In genomic region chr3:119947126-119947525, GRCm38 (mm10) we compare ENCODE assay signal across 14 mouse cellular contexts.
A peak's percentile ranks its signal among the peaks of the same experiment; 100 is the strongest.
DNase-seq lines count a peak whose midpoint lies in the region; ATAC-seq and TF ChIP-seq lines count a peak whose summit lies in the region.
"Had no signal": no experiment of that assay in that cellular context is flagged by ENCODE, and none has a peak within 500 bp of the region (broad histone marks: within the 10 kb centered on the region; RNA-seq: fewer than 3 reads in every experiment).

No protein-coding gene starts in this region.

- no peak for DNase-seq in kidney, postnatal 10 days
- peak; percentile 89 for DNase-seq in brain, embryonic 14.5 days (ENCODE audit: low read depth)
- DNase-seq in hindbrain, embryonic 11.5 days (ENCODE audit: low spot score) = peak; percentile 46
- DNase-seq in neural tube, embryonic 11.5 days (ENCODE audit: low spot score) = no peak
- no peak for DNase-seq in spleen, adult 12 weeks (ENCODE audit: low spot score)
- no peak for DNase-seq in heart, postnatal 14 days
- no peak for DNase-seq in testis, postnatal 14 days (ENCODE audit: low spot score)
- DNase-seq: adrenal gland, adult 2 months; cerebellum, postnatal 14 days; lung, postnatal 10 days; spleen, adult 18-20 months; thymus, adult 18-20 months had no signal

- 43% methylated on average over 4 of the region's 4 CpGs for WGBS in kidney, embryonic 15.5 days
- 23% methylated on average over 4 of the region's 4 CpGs for WGBS in hindbrain, embryonic 11.5 days
- WGBS in neural tube, embryonic 11.5 days = 35% methylated on average over 4 of the region's 4 CpGs

- no peaks in the 10 kb centered on the region for H3K9me3 ChIP-seq in kidney, embryonic 15.5 days (replicated peaks)
- H3K9me3 ChIP-seq in hindbrain, embryonic 11.5 days (ENCODE audit: control insufficient read depth, low read length) = no peaks in the 10 kb centered on the region
- H3K9me3 ChIP-seq in neural tube, embryonic 11.5 days (ENCODE audit: control insufficient read depth, low read length) = no peaks in the 10 kb centered on the region
- H3K9me3 ChIP-seq: liver, embryonic 12.5 days had no signal

- H3K4me2 ChIP-seq in kidney, embryonic 15.5 days = no peak overlapping the region
- no peak overlapping the region for H3K4me2 ChIP-seq in hindbrain, embryonic 11.5 days (replicated peaks; ENCODE audit: low read depth, low read length)
- no peak overlapping the region for H3K4me2 ChIP-seq in neural tube, embryonic 11.5 days (ENCODE audit: low read depth)
- H3K4me2 ChIP-seq: liver, embryonic 12.5 days had no signal

- H3K27me3 ChIP-seq in kidney, embryonic 15.5 days = 0 out of 2 replicates have a peak, but pooled peaks cover 5% of the 10 kb centered on the region
- H3K27me3 ChIP-seq in hindbrain, embryonic 11.5 days (ENCODE audit: control insufficient read depth, insufficient read depth, low read length) = no peaks in the 10 kb centered on the region
- no peaks in the 10 kb centered on the region for H3K27me3 ChIP-seq in neural tube, embryonic 11.5 days (ENCODE audit: control insufficient read depth, insufficient read depth, low read length)
- H3K27me3 ChIP-seq: liver, embryonic 12.5 days had no signal

- no peaks in the 10 kb centered on the region for H3K36me3 ChIP-seq in kidney, embryonic 15.5 days
- H3K36me3 ChIP-seq in hindbrain, embryonic 11.5 days (ENCODE audit: control insufficient read depth, insufficient read depth, low read length) = no peaks in the 10 kb centered on the region
- no peaks in the 10 kb centered on the region for H3K36me3 ChIP-seq in neural tube, embryonic 11.5 days (ENCODE audit: control insufficient read depth, insufficient read depth, low read length)
- H3K36me3 ChIP-seq: liver, embryonic 12.5 days had no signal

- intact Hi-C loops in heart, postnatal 14 days (cut with DNase I) = no loop called here

- TF ChIP-seq POLR2A in brain, embryonic 14.5 days (IDR thresholded peaks at IDR 0.05; ENCODE audit: borderline replicate concordance, extremely low read depth, insufficient read depth, insufficient read length, poor library complexity, severe bottlenecking) = no peak

- H3K27ac ChIP-seq in kidney, embryonic 15.5 days = peak overlapping the region; percentile 70
- H3K27ac ChIP-seq in hindbrain, embryonic 11.5 days (ENCODE audit: low read depth, low read length) = no peak overlapping the region
- no peak overlapping the region for H3K27ac ChIP-seq in neural tube, embryonic 11.5 days (ENCODE audit: low read depth, low read length)
- H3K27ac ChIP-seq: liver, embryonic 12.5 days had no signal

- no peak for TF ChIP-seq CTCF in brain, embryonic 14.5 days (IDR thresholded peaks at IDR 0.05; ENCODE audit: borderline replicate concordance, extremely low read depth, insufficient read depth, insufficient read length)

- H3K4me1 ChIP-seq in kidney, embryonic 15.5 days = peaks cover 43% of the 10 kb centered on the region
- H3K4me1 ChIP-seq in hindbrain, embryonic 11.5 days (replicated peaks; ENCODE audit: control insufficient read depth, insufficient read depth, low read length) = no peaks in the 10 kb centered on the region
- peaks cover 3% of the 10 kb centered on the region for H3K4me1 ChIP-seq in neural tube, embryonic 11.5 days (ENCODE audit: control insufficient read depth, insufficient read depth, low read length)
- H3K4me1 ChIP-seq: liver, embryonic 12.5 days had no signal

- no peak overlapping the region for H3K4me3 ChIP-seq in kidney, embryonic 15.5 days (replicated peaks)
- H3K4me3 ChIP-seq in hindbrain, embryonic 11.5 days (ENCODE audit: low read depth, low read length) = no peak overlapping the region
- H3K4me3 ChIP-seq in neural tube, embryonic 11.5 days (ENCODE audit: low read depth, low read length) = no peak overlapping the region
- H3K4me3 ChIP-seq: liver, embryonic 12.5 days had no signal

- peak; percentile 78 for ATAC-seq in kidney, embryonic 15.5 days (replicated peaks; ENCODE audit: low FRiP score)
- peak; percentile 89 for ATAC-seq in hindbrain, embryonic 11.5 days (ENCODE audit: low FRiP score)
- peak; percentile 82 for ATAC-seq in neural tube, embryonic 11.5 days (ENCODE audit: insufficient read depth, low FRiP score, low TSS enrichment)
- ATAC-seq: liver, embryonic 12.5 days had no signal

- no peak overlapping the region for H3K9ac ChIP-seq in kidney, embryonic 15.5 days
- H3K9ac ChIP-seq in hindbrain, embryonic 11.5 days (ENCODE audit: low read depth, low read length) = no peak overlapping the region
- H3K9ac ChIP-seq in neural tube, embryonic 11.5 days (ENCODE audit: low read length) = no peak overlapping the region
- H3K9ac ChIP-seq: liver, embryonic 12.5 days had no signal

Comparison
In these comparisons a context has a peak if more than half of its experiments do, and no peak if none do; other contexts are left out.
1. DNase-seq: peak in brain, embryonic 14.5 days (single experiment) and hindbrain, embryonic 11.5 days (single experiment); none in kidney, postnatal 10 days (single experiment), neural tube, embryonic 11.5 days (single experiment), spleen, adult 12 weeks (single experiment), heart, postnatal 14 days (0 of 2) and testis, postnatal 14 days (single experiment).
2. Peak in every context shown above with its lines, with median percentiles within 50 percentile points of each other: ATAC-seq.